Mouse (Mus musculus): ENCODE measurements around the gene Dusp1. TPM values are rescaled to one million over a fixed set of nuclear protein-coding genes. Genes with fewer than 3 reads are reported as not detected.

The Dusp1 gene
- polyA plus RNA-seq, 1 experiment from 2014 or later, result 45.8 TPM

GRCm38 (mm10) chr17:26572265-26572664 lies 10.3 kb upstream of the Dusp1 start:
- Histone ChIP-seq H3K9ac (replicated peaks; ENCODE audit: low read length) (no peak overlapping the region), H3K36me3 (ENCODE audit: control insufficient read depth, insufficient read depth, low read length) (peaks cover 37% of the 10 kb centered on the region), H3K4me1 (ENCODE audit: control insufficient read depth, insufficient read depth, low read length) (no peaks in the 10 kb centered on the region), H3K27me3 (ENCODE audit: control insufficient read depth, insufficient read depth, low read length) (no peaks in the 10 kb centered on the region), H3K9me3 (ENCODE audit: control insufficient read depth, low read length) (no peaks in the 10 kb centered on the region), H3K4me2 (ENCODE audit: low read length) (no peak overlapping the region), H3K4me3 (replicated peaks; ENCODE audit: low read depth, low read length) (no peak overlapping the region), H3K27ac (replicated peaks; ENCODE audit: low read depth, low read length) (no peak overlapping the region)
- DNase-seq, result no peak
- ATAC-seq (ENCODE audit: low FRiP score, low TSS enrichment), result no peak
- WGBS, result 89% methylated on average over 11 of the region's 11 CpGs

GRCm38 (mm10) chr17:26571377-26571776 lies 9.4 kb upstream of the Dusp1 start:
- H3K4me1 ChIP-seq (ENCODE audit: control insufficient read depth, insufficient read depth, low read length), result no peaks in the 10 kb centered on the region
- no peaks in the 10 kb centered on the region for H3K9me3 ChIP-seq (ENCODE audit: control insufficient read depth, low read length)
- ATAC-seq (ENCODE audit: low FRiP score, low TSS enrichment), result no peak
- no peak overlapping the region for H3K27ac ChIP-seq (replicated peaks; ENCODE audit: low read depth, low read length)
- DNase-seq, result no peak
- no peak overlapping the region for H3K4me2 ChIP-seq (ENCODE audit: low read length)
- WGBS, result 92% methylated on average over 3 of the region's 3 CpGs
- H3K27me3 ChIP-seq (ENCODE audit: control insufficient read depth, insufficient read depth, low read length), result no peaks in the 10 kb centered on the region
- peaks cover 42% of the 10 kb centered on the region for H3K36me3 ChIP-seq (ENCODE audit: control insufficient read depth, insufficient read depth, low read length)
- H3K9ac ChIP-seq (replicated peaks; ENCODE audit: low read length), result no peak overlapping the region
- no peak overlapping the region for H3K4me3 ChIP-seq (replicated peaks; ENCODE audit: low read depth, low read length)

GRCm38 (mm10) chr17:26570651-26571118 lies 8.8 kb upstream of the Dusp1 start:
- no peak for ATAC-seq (ENCODE audit: low FRiP score, low TSS enrichment)
- no peaks in the 10 kb centered on the region for H3K27me3 ChIP-seq (ENCODE audit: control insufficient read depth, insufficient read depth, low read length)
- H3K4me3 ChIP-seq (replicated peaks; ENCODE audit: low read depth, low read length), result no peak overlapping the region
- no peak overlapping the region for H3K27ac ChIP-seq (replicated peaks; ENCODE audit: low read depth, low read length)
- no peak for DNase-seq
- H3K4me1 ChIP-seq (ENCODE audit: control insufficient read depth, insufficient read depth, low read length), result no peaks in the 10 kb centered on the region
- H3K4me2 ChIP-seq (ENCODE audit: low read length), result no peak overlapping the region
- H3K9me3 ChIP-seq (ENCODE audit: control insufficient read depth, low read length), result no peaks in the 10 kb centered on the region; the same call in 1 of the 2 replicates
- 87% methylated on average over 11 of the region's 11 CpGs for WGBS
- H3K9ac ChIP-seq (replicated peaks; ENCODE audit: low read length), result no peak overlapping the region
- H3K36me3 ChIP-seq (ENCODE audit: control insufficient read depth, insufficient read depth, low read length), result peaks cover 43% of the 10 kb centered on the region

- no peak overlapping the region for H3K4me3 ChIP-seq (replicated peaks; ENCODE audit: low read depth, low read length)
- H3K9me3 ChIP-seq (ENCODE audit: control insufficient read depth, low read length), result no peaks in the 10 kb centered on the region; the same call in 1 of the 2 replicates
- no peak overlapping the region for H3K4me2 ChIP-seq (ENCODE audit: low read length)
- DNase-seq, result no peak
- no peak for ATAC-seq (ENCODE audit: low FRiP score, low TSS enrichment)
- H3K4me1 ChIP-seq (ENCODE audit: control insufficient read depth, insufficient read depth, low read length), result no peaks in the 10 kb centered on the region
- H3K27me3 ChIP-seq (ENCODE audit: control insufficient read depth, insufficient read depth, low read length), result no peaks in the 10 kb centered on the region
- H3K36me3 ChIP-seq (ENCODE audit: control insufficient read depth, insufficient read depth, low read length), result peaks cover 43% of the 10 kb centered on the region
- H3K27ac ChIP-seq (replicated peaks; ENCODE audit: low read depth, low read length), result no peak overlapping the region
- WGBS, result 90% methylated on average over 4 of the region's 4 CpGs
- no peak overlapping the region for H3K9ac ChIP-seq (replicated peaks; ENCODE audit: low read length)
These were observed 7.8 kb upstream of the Dusp1 start for GRCm38 (mm10) chr17:26569594-26570350.

GRCm38 (mm10) chr17:26567818-26568173 lies 5.9 kb upstream of the Dusp1 start:
- Histone ChIP-seq H3K4me1 (ENCODE audit: control insufficient read depth, insufficient read depth, low read length) (peaks cover 12% of the 10 kb centered on the region), H3K27me3 (ENCODE audit: control insufficient read depth, insufficient read depth, low read length) (no peaks in the 10 kb centered on the region), H3K4me3 (replicated peaks; ENCODE audit: low read depth, low read length) (no peak overlapping the region), H3K27ac (replicated peaks; ENCODE audit: low read depth, low read length) (no peak overlapping the region), H3K9me3 (ENCODE audit: control insufficient read depth, low read length) (no peaks in the 10 kb centered on the region; the same call in 1 of the 2 replicates), H3K9ac (replicated peaks; ENCODE audit: low read length) (no peak overlapping the region), H3K36me3 (ENCODE audit: control insufficient read depth, insufficient read depth, low read length) (peaks cover 54% of the 10 kb centered on the region), H3K4me2 (ENCODE audit: low read length) (no peak overlapping the region)
- DNase-seq (no peak), ATAC-seq (ENCODE audit: low FRiP score, low TSS enrichment) (no peak)
- WGBS, result 98% methylated on average over 4 of the region's 4 CpGs

- ATAC-seq (ENCODE audit: low FRiP score, low TSS enrichment), result no peak
- peaks cover 54% of the 10 kb centered on the region for H3K36me3 ChIP-seq (ENCODE audit: control insufficient read depth, insufficient read depth, low read length)
- no peak overlapping the region for H3K27ac ChIP-seq (replicated peaks; ENCODE audit: low read depth, low read length)
- no peak overlapping the region for H3K4me3 ChIP-seq (replicated peaks; ENCODE audit: low read depth, low read length)
- peaks cover 18% of the 10 kb centered on the region for H3K4me1 ChIP-seq (ENCODE audit: control insufficient read depth, insufficient read depth, low read length)
- no peaks in the 10 kb centered on the region for H3K27me3 ChIP-seq (ENCODE audit: control insufficient read depth, insufficient read depth, low read length)
- WGBS, result 95% methylated on average over 8 of the region's 8 CpGs
- H3K9ac ChIP-seq (replicated peaks; ENCODE audit: low read length), result no peak overlapping the region
- DNase-seq, result no peak
- no peak overlapping the region for H3K4me2 ChIP-seq (ENCODE audit: low read length)
- no peaks in the 10 kb centered on the region; the same call in 1 of the 2 replicates for H3K9me3 ChIP-seq (ENCODE audit: control insufficient read depth, low read length)
These were observed 5.4 kb upstream of the Dusp1 start for GRCm38 (mm10) chr17:26567142-26567817.

GRCm38 (mm10) chr17:26564439-26564838 lies 2.5 kb upstream of the Dusp1 start:
- no peaks in the 10 kb centered on the region for H3K27me3 ChIP-seq (ENCODE audit: control insufficient read depth, insufficient read depth, low read length)
- no peak overlapping the region for H3K9ac ChIP-seq (replicated peaks; ENCODE audit: low read length)
- H3K9me3 ChIP-seq (ENCODE audit: control insufficient read depth, low read length), result no peaks in the 10 kb centered on the region; the same call in 1 of the 2 replicates
- peaks cover 41% of the 10 kb centered on the region for H3K36me3 ChIP-seq (ENCODE audit: control insufficient read depth, insufficient read depth, low read length)
- H3K4me3 ChIP-seq (replicated peaks; ENCODE audit: low read depth, low read length), result no peak overlapping the region
- DNase-seq, result no peak
- H3K4me2 ChIP-seq (ENCODE audit: low read length), result no peak overlapping the region
- 32% methylated on average over 9 of the region's 9 CpGs for WGBS
- H3K27ac ChIP-seq (replicated peaks; ENCODE audit: low read depth, low read length), result no peak overlapping the region
- no peak for ATAC-seq (ENCODE audit: low FRiP score, low TSS enrichment)
- H3K4me1 ChIP-seq (ENCODE audit: control insufficient read depth, insufficient read depth, low read length), result peaks cover 23% of the 10 kb centered on the region

GRCm38 (mm10) chr17:26563476-26563875 lies 1.5 kb upstream of the Dusp1 start:
- no peak overlapping the region for H3K4me3 ChIP-seq (replicated peaks; ENCODE audit: low read depth, low read length)
- peaks cover 23% of the 10 kb centered on the region for H3K4me1 ChIP-seq (ENCODE audit: control insufficient read depth, insufficient read depth, low read length)
- H3K36me3 ChIP-seq (ENCODE audit: control insufficient read depth, insufficient read depth, low read length), result peaks cover 36% of the 10 kb centered on the region
- H3K4me2 ChIP-seq (ENCODE audit: low read length), result no peak overlapping the region
- DNase-seq (no peak), ATAC-seq (ENCODE audit: low FRiP score, low TSS enrichment) (no peak)
- no peak overlapping the region for H3K9ac ChIP-seq (replicated peaks; ENCODE audit: low read length)
- no peaks in the 10 kb centered on the region for H3K27me3 ChIP-seq (ENCODE audit: control insufficient read depth, insufficient read depth, low read length)
- WGBS, result 87% methylated on average over 6 of the region's 6 CpGs
- no peak overlapping the region for H3K27ac ChIP-seq (replicated peaks; ENCODE audit: low read depth, low read length)
- H3K9me3 ChIP-seq (ENCODE audit: control insufficient read depth, low read length), result no peaks in the 10 kb centered on the region; the same call in 1 of the 2 replicates

Data from midbrain, embryonic 14.5 days (tissue).